Mouse (Mus musculus) G1E (cell line): ENCODE results near the gene Cdc25a.

ENCODE experiments used
- CTCF ChIP-seq: IDR thresholded peaks from 2 replicates; pipeline ENCODE4 v1.5.1; 2012; ENCODE audit warnings: low read depth, low read length, inconsistent platforms, mixed read lengths
- GATA1 ChIP-seq: IDR thresholded peaks from 2 replicates; pipeline ENCODE4 v1.6.1; 2012; ENCODE audit warnings: borderline replicate concordance, low read length, inconsistent platforms, mixed read lengths
- POLR2AphosphoS5 ChIP-seq: IDR thresholded peaks from 2 replicates; pipeline ENCODE4 v1.6.1; 2012; ENCODE audit warnings: low read depth, low read length, inconsistent platforms; ENCODE audit not compliant: insufficient replicate concordance
- TAL1 ChIP-seq: conservative IDR thresholded peaks from 2 replicates; pipeline ENCODE4 v1.6.1; 2012; ENCODE audit warnings: low read depth, low read length, inconsistent platforms, mixed read lengths

GRCm38 (mm10) chr9:109932756-109933375, 57.5 kb downstream of the Cdc25a start:
- TF ChIP-seq CTCF (no peak), TAL1 (no peak), POLR2AphosphoS5 (no peak), GATA1 (no peak)
